Mouse (Mus musculus): ENCODE results near the gene Theg. TPM values are rescaled to one million over a fixed set of nuclear protein-coding genes. Genes with fewer than 3 reads are reported as not detected.

Theg gene
- total and polyA plus RNA-seq, 3 experiments = not detected

- DNase-seq = no peak
Observed at GRCm38 (mm10) chr10:79555238-79555724, 31.9 kb downstream of the Theg start.

- peak; percentile 90 for DNase-seq
Observed at GRCm38 (mm10) chr10:79554330-79555237, 32.5 kb downstream of the Theg start, which contains the start of gene Mier2. Gene Mier2 (minus strand): TSS chr10:79555199.

DNA sequence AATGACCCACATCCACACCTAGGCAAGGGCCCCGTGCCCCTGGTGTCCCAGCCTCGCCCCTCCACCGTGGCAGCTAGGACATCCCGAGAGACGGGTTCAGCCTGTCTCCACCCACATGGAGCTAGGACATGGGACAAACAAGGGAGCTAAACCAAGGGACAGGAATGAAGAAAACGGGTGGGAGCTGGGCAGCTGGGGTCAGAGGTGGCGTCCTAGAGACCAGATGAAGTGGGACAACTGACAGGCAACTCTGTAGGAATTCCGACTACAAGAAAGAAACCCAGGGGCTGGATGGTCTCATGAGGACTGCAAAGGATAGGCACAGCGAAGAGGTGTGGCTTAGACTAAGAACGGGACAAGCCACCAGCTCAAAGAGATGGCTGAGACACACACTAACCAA, 33.4 kb downstream of the Theg start:
- DNase-seq = no peak

- no peak for DNase-seq
Observed at GRCm38 (mm10) chr10:79553176-79553575, 34.0 kb downstream of the Theg start.

DNA sequence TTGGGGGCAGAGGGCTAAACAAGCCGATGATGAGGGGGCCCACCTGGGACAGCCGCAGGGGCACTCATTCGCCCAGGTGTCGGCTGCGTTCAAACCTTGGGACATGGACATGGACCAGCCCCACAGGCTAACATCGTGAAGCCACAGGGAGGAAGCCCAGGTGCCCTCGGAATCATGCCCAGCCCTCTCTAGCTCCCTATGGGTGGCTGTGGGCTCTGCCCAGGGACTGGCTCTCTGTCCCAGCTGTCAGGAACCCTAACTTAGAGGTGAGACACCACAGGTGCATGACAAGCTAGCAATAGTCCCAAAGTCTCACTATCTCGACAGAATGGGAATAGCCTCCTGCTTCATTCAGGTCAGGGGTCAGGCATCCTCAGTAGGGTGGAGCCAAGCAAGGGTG, 34.6 kb downstream of the Theg start:
- DNase-seq = no peak

- no peak for DNase-seq
Observed at GRCm38 (mm10) chr10:79550366-79550765, 36.8 kb downstream of the Theg start.

GRCm38 (mm10) chr10:79548971-79549723, 38.0 kb downstream of the Theg start:
- no peak for DNase-seq

- no peak for DNase-seq
Observed at GRCm38 (mm10) chr10:79548546-79548945, 38.6 kb downstream of the Theg start.

- no peak for DNase-seq
Observed at GRCm38 (mm10) chr10:79547148-79547675, 39.9 kb downstream of the Theg start.

DNA sequence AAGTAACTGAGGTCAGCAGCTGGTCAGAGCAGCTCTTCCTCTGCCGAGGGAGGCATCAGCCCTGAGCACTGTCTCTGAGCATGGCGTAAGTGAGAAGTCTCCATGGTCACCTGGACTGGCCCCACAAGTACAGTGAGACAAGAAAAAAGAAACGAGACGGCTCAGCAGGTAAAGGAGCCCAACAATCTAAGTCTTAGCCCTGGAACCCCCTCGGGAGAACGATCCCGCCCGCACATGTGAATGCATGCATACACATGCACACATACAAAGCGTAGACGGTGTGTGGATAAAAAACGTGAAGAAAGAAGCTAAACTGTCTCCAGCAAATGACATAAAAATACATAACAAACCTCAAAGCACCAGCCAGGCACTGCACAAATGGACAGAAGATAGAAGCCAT, 40.6 kb downstream of the Theg start:
- no peak for DNase-seq

- DNase-seq = no peak
Observed at GRCm38 (mm10) chr10:79545891-79546290, 41.2 kb downstream of the Theg start.

- no peak for DNase-seq
Observed at GRCm38 (mm10) chr10:79544631-79545030, 42.5 kb downstream of the Theg start.

- DNase-seq = peak; percentile 75
Observed at GRCm38 (mm10) chr10:79543884-79544597, 43.1 kb downstream of the Theg start.

DNA sequence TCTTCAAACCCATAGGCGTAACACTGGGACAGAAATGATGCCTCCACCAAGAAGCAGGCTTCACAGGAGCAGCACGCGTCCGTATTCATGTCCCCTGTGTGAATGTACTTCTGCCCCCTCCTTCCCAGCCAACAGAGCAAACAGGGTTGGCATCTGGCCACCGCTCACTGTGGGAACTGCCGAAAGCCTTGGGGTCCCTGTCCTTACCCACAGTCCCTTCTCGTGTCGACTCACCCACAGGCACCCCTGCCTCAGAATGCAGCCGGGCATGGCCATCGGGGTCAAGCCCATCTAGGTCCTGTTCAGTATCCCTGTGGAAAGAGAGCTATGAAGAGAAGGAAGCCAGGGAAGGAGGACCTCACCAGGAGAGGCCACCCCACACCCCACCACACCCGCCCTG, 45.0 kb downstream of the Theg start:
- peak; percentile 1 for DNase-seq

- peak; percentile 1 for DNase-seq
Observed at GRCm38 (mm10) chr10:79541522-79541921, 45.6 kb downstream of the Theg start.

DNA sequence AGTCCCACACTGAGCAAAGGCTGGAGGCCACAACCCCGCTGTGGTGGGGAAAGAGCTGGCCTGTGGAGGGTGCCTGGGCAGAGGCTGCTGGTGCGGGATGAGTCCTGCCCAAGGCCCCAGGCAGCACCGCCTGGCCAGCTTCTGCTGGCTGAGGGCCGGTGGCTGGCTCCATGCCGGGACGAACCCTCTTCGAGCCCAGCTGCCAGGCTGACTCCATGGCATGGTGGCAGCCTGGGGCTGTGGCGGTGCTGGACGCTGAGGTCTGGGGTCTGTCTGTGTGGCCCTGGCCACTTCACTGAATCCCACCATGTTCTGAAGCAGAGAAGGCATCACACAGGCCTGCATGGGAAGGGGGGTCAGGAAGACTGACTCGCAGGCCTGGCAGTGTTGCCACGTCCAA, 46.4 kb downstream of the Theg start:
- DNase-seq = peak; percentile 1

- DNase-seq = peak; percentile 1
Observed at GRCm38 (mm10) chr10:79539701-79540495, 47.2 kb downstream of the Theg start.

DNA sequence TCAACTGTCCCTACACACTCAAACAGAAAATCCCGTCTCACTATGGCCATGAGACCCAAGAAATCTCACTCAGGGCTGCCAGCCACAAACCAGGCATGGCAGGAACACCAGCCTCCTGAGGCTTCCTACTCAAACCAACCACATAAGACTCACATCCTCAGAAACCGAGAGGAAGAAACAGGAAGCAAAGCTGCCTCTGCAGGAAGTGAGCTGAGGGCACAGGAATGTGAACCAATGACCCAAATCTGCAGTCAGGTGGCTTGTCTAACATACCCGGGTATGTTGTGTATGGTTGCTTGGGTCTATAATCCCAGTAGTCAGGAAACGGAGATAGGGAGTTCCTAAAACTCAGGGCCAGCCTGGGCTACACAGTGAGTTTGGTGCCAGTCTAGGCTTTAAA, 48.3 kb downstream of the Theg start:
- DNase-seq = peak; percentile 1

GRCm38 (mm10) chr10:79538323-79538722, 48.8 kb downstream of the Theg start:
- DNase-seq = peak; percentile 1

GRCm38 (mm10) chr10:79537781-79538180, 49.4 kb downstream of the Theg start:
- peak; percentile 0 for DNase-seq

GRCm38 (mm10) chr10:79537271-79537670, 49.9 kb downstream of the Theg start:
- DNase-seq = peak; percentile 1

Data from adrenal gland, adult 2 months (tissue).